Mouse (Mus musculus): ENCODE measurements around the gene Tmem176b. TPM values are rescaled to one million over a fixed set of nuclear protein-coding genes. Genes with fewer than 3 reads are reported as not detected.

Gene Tmem176b
- polyA plus RNA-seq, 1 experiment from 2014 or later, result 224 TPM

DNA sequence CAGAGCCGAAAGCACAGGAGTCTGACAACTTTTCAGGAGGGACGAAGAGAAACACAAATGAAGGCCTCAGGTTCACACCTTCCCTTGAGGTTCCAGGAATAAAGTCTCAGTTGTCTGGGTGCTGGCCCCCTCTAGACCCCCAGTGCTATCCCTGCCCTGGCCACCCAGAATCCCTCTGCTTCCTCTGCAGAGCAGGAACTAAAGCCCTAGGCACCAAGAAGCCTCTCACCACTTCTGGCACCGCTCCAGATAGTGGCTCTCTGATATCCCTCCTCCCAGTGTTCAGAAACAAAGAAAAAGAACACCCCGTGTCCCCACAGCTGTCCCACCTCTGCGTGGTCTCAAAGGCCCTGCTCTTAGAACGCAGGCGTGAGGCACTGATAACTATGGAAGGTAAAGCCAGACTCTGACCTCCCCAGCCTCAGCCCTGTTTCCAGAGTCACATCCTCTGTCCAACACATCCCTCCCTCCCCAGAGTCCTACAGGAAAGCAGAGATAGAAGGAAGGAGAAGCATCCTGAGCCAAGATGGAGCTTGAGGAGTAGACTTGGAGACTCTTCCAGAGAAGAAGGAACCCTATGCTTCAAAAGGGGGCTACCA is 826 bp downstream of the Tmem176b start, which contains the start of gene Tmem176a:
Gene Tmem176a (plus strand): TSS at position 549 of the 599 bp plus-strand sequence.
- Histone ChIP-seq H3K27me3 (no peaks in the 10 kb centered on the region), H3K9me3 (replicated peaks) (no peaks in the 10 kb centered on the region), H3K4me1 (peaks cover 42% of the 10 kb centered on the region), H3K4me2 (replicated peaks) (peak within 1 kb of the TSS; percentile 63), H3K36me3 (peaks cover 40% of the 10 kb centered on the region; the same call in 1 of the 2 replicates), H3K9ac (peak within 1 kb of the TSS; percentile 37), H3K27ac (replicated peaks) (peak within 1 kb of the TSS; percentile 85), H3K4me3 (replicated peaks) (peak within 1 kb of the TSS; percentile 52)
- ATAC-seq (ENCODE audit: insufficient number of reproducible peaks, low FRiP score, low TSS enrichment, low read depth), result peak; percentile 7; the same call in 1 of the 2 replicates
- WGBS, result 15% methylated on average over 7 of the region's 7 CpGs

DNA sequence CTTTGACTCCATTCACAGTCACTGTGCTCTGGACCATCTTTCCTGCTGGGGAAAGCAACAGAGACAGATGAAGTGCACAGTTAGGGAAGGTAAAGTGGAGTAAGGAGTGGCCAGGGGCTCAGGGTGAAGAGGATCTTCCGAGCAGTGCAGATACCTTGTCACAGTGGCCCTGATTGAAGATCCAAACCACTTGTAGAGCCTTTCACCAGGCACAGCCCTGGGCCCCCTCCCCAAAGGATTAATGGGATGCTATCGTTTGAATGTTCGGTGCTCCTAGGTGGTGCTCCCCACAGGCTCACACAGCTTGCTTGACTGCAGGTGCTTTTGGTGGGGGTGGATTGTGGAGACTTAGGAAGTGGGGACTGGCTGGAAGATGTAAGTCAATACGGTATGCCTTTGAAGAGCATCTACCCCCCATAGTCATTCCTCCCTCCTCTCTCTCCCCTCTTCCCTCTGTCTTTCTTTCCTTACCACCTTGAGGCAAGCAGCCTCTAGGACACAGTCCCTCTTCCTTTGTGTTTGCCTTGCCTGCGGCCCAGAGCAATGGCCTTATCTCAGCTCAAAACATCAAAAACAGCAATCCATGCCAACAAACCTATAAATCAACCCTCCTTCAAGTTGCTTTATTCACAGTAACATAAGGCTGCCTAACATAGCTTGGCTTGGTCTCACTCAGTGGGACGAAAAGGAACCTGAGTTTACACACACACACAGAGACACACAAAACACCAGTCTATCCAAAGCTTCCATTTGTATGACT is 2.8 kb downstream of the Tmem176b start:
- no peak for ATAC-seq (ENCODE audit: insufficient number of reproducible peaks, low FRiP score, low TSS enrichment, low read depth)
- H3K36me3 ChIP-seq, result peaks cover 43% of the 10 kb centered on the region

DNA sequence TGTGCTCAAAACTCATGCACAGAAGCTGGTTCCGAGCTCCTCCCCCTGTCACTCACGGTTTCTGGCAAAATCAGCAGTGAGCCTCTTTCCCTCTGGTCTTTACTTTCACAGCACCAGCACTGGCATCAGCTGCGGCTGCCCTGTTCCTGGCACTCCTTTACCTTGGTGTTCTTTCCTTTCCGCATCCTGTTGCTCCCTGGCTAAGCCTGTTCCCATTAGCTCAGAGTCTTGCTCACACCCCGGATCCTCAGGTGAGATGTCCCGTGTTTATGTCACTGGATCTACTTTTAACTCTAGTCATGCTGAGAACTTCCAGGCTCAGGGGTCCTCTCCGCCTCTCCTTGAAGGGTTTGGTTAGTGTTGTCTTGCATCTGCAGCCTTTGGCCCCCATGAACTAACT is 3.8 kb downstream of the Tmem176b start:
- Histone ChIP-seq H3K27me3 (no peaks in the 10 kb centered on the region), H3K9ac (no peak overlapping the region), H3K4me1 (peaks cover 39% of the 10 kb centered on the region), H3K27ac (replicated peaks) (no peak overlapping the region), H3K4me2 (replicated peaks) (no peak overlapping the region), H3K36me3 (peaks cover 51% of the 10 kb centered on the region), H3K9me3 (replicated peaks) (no peaks in the 10 kb centered on the region), H3K4me3 (replicated peaks) (no peak overlapping the region)
- WGBS, result 78% methylated on average over 7 of the region's 7 CpGs
- ATAC-seq (ENCODE audit: insufficient number of reproducible peaks, low FRiP score, low TSS enrichment, low read depth), result no peak

More for the DNA sequence above, 2.8 kb downstream of the Tmem176b start:
- Histone ChIP-seq H3K4me3 (replicated peaks) (no peak overlapping the region), H3K4me1 (peaks cover 42% of the 10 kb centered on the region), H3K9me3 (replicated peaks) (no peaks in the 10 kb centered on the region), H3K9ac (no peak overlapping the region), H3K4me2 (replicated peaks) (0 out of 2 replicates have a peak overlapping the region, but pooled peaks have one; percentile 1), H3K27me3 (no peaks in the 10 kb centered on the region), H3K27ac (replicated peaks) (no peak overlapping the region)
- 72% methylated on average over 6 of the region's 6 CpGs for WGBS

DNA sequence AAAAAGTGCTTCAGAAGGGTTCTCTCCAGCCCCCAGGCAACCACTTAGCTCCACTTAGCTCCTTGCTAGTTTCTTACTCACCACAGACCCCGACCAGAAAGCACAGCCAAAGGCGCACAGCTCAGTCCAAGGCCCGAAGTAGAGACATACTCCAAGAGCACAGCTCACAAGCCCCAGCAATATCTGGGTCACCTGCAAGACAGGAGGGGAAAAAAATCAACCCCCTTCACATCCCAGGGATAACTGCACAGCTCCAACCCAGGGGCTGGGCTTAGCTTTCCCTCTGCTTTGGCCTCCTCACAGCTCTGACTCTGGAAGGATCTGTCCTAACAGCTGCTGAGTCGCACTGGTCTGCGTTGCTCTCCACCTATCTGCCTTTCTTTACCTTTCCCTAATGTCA is 5.2 kb downstream of the Tmem176b start:
- Histone ChIP-seq H3K4me3 (replicated peaks) (no peak overlapping the region), H3K4me1 (peaks cover 25% of the 10 kb centered on the region), H3K27ac (replicated peaks) (no peak overlapping the region), H3K36me3 (peaks cover 56% of the 10 kb centered on the region), H3K9ac (no peak overlapping the region), H3K27me3 (no peaks in the 10 kb centered on the region), H3K9me3 (replicated peaks) (no peaks in the 10 kb centered on the region), H3K4me2 (replicated peaks) (no peak overlapping the region)
- whole genome bisulfite sequencing, result 81% methylated on average over 5 of the region's 5 CpGs
- no peak for ATAC-seq (ENCODE audit: insufficient number of reproducible peaks, low FRiP score, low TSS enrichment, low read depth)

DNA sequence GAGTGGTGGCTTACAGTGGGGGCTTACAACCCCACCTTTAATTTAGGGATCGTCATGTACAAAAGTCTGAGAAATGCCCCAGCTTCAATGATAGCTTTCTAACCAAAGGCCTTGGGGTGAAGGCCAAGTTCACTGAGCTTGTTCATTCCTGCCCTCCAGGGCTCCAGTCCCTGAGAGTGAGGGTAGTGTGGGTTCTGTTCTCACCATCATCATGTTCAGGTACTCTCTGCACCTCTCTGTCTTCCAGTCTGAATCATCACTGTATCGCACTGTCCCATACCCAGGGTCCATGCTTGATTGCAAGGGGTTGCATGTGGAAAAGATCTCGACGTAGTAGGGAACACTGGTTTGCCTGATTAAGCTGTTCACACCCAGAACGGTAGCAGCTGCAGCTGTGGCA is 6.1 kb downstream of the Tmem176b start:
- Histone ChIP-seq H3K27ac (replicated peaks) (no peak overlapping the region), H3K4me2 (replicated peaks) (no peak overlapping the region), H3K4me3 (replicated peaks) (no peak overlapping the region), H3K36me3 (peaks cover 56% of the 10 kb centered on the region), H3K4me1 (peaks cover 18% of the 10 kb centered on the region), H3K27me3 (no peaks in the 10 kb centered on the region), H3K9ac (no peak overlapping the region), H3K9me3 (replicated peaks) (no peaks in the 10 kb centered on the region)
- no peak for ATAC-seq (ENCODE audit: insufficient number of reproducible peaks, low FRiP score, low TSS enrichment, low read depth)
- 85% methylated on average over 5 of the region's 5 CpGs for WGBS

DNA sequence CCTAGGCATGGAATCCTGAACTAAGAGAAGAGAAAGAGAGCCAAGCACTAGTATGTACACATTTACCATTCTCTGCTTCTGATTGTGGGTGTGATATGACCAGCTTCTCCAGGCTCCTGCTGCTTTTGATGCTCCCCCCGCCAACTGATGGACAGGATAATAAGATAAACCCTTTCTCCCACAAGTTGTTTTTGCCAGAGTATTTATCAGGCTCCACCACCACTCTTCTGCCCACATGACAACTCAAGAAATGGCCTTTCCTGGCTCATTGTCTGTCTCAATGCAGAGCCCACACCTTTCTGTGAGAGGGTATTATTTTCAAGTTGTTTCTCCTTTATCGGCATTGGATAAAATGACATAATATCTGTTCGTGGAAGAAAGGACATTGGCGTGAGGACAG is 7.8 kb downstream of the Tmem176b start:
- Histone ChIP-seq H3K9me3 (replicated peaks) (no peaks in the 10 kb centered on the region), H3K27me3 (no peaks in the 10 kb centered on the region), H3K4me1 (0 out of 2 replicates have a peak, but pooled peaks cover 9% of the 10 kb centered on the region), H3K4me2 (replicated peaks) (no peak overlapping the region), H3K4me3 (replicated peaks) (no peak overlapping the region), H3K9ac (no peak overlapping the region), H3K36me3 (peaks cover 56% of the 10 kb centered on the region), H3K27ac (replicated peaks) (no peak overlapping the region)
- ATAC-seq (ENCODE audit: insufficient number of reproducible peaks, low FRiP score, low TSS enrichment, low read depth), result no peak
- WGBS, result 95% methylated on average over 4 of the region's 4 CpGs

DNA sequence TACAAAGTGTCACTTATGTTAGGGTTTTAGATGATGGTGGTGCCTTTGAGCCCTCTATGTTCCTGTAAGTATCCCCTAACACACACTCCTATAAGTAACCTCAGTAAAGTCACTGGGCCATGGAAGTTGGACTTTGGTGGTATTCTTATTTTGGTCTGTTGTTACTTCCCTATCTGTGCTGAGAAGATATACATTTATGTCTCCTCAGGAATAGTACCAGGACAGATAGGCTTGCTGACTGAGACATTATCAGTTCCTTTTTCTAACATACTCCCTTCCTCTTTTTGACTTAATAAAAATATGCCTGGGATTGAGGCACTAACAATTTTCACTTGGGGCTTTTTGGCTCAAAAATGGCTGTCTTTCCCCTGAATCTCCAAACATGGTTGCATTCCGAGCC is 8.9 kb downstream of the Tmem176b start:
- WGBS, result 95% methylated on average over 1 of the region's 1 CpGs
- Histone ChIP-seq H3K4me1 (0 out of 2 replicates have a peak, but pooled peaks cover 8% of the 10 kb centered on the region), H3K4me3 (replicated peaks) (no peak overlapping the region), H3K4me2 (replicated peaks) (no peak overlapping the region), H3K9ac (no peak overlapping the region), H3K27me3 (no peaks in the 10 kb centered on the region), H3K27ac (replicated peaks) (no peak overlapping the region), H3K36me3 (peaks cover 51% of the 10 kb centered on the region), H3K9me3 (replicated peaks) (no peaks in the 10 kb centered on the region)
- no peak for ATAC-seq (ENCODE audit: insufficient number of reproducible peaks, low FRiP score, low TSS enrichment, low read depth)

DNA sequence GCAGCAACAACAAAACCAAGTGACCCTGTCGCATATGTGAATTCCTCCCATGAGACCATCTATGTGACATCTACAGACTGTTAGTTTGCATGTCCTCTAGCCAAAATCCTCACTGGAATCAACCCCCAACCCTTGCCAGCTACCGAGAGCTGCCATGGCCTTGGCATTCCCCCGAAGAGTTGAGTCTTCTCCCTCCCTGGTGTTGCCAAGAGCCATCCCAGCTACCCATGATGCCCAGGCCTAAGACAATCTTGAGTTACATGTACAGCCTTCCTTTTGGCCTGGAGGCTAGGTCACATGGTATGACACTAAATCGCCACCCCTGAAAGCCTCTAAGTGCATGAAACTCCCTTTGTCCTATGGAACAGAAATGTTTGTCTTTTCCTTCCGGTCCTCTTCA is 10.2 kb downstream of the Tmem176b start:
- H3K27ac ChIP-seq (replicated peaks), result no peak overlapping the region; the same call in 1 of the 2 replicates
- no peak overlapping the region for H3K4me3 ChIP-seq (replicated peaks)
- H3K9ac ChIP-seq, result no peak overlapping the region
- no peak overlapping the region for H3K4me2 ChIP-seq (replicated peaks)
- H3K36me3 ChIP-seq, result peaks cover 41% of the 10 kb centered on the region
- no peaks in the 10 kb centered on the region for H3K27me3 ChIP-seq
- no peak for ATAC-seq (ENCODE audit: insufficient number of reproducible peaks, low FRiP score, low TSS enrichment, low read depth)
- WGBS, result 86% methylated on average over 5 of the region's 5 CpGs
- no peaks in the 10 kb centered on the region for H3K9me3 ChIP-seq (replicated peaks)
- 0 out of 2 replicates have a peak, but pooled peaks cover 8% of the 10 kb centered on the region for H3K4me1 ChIP-seq

DNA sequence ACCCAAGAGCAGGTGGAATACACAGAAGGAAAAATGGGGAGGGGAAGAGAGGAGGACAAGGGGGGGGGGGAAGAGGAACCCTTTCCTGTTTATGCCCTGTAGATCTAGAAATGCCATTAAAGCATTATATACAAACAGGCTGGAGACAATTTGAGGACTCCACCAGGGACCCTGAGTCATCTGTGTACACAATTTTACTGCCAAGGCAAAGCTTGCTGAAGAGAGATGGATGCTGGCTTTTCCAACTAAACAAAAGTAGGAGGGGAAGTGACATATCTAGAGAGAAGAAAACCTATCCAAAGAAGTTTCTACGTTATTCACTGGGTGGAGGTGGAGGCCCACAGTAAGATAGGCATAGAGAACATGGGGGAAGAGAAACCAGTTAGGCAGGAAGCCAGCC is 11.1 kb downstream of the Tmem176b start:
- Histone ChIP-seq H3K4me2 (replicated peaks) (no peak overlapping the region), H3K27ac (replicated peaks) (peak overlapping the region; percentile 44; the same call in 1 of the 2 replicates), H3K4me3 (replicated peaks) (no peak overlapping the region), H3K36me3 (peaks cover 32% of the 10 kb centered on the region), H3K9me3 (replicated peaks) (no peaks in the 10 kb centered on the region), H3K9ac (no peak overlapping the region), H3K27me3 (no peaks in the 10 kb centered on the region), H3K4me1 (0 out of 2 replicates have a peak, but pooled peaks cover 8% of the 10 kb centered on the region)
- WGBS, result 36% methylated on average over 1 of the region's 1 CpGs
- no peak for ATAC-seq (ENCODE audit: insufficient number of reproducible peaks, low FRiP score, low TSS enrichment, low read depth)

DNA sequence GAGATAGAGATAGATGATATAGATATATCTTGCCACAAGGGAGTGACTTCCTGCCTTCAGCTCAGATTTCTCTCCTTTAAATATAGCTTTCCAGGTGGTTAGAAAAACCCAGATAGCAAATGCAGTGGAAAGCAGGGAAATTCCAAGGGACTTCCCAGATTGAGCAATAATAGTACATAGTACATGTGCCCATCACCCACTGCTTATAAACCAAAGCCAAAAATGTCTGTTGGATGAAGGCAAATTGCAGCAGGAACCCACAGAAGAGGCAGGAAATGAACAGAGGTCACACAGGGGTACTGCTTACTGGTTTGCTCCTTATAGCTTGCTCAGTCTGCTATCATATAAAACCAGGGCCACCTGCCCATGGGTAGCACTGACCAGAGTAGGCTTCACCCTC is 11.6 kb downstream of the Tmem176b start:
- no peak for ATAC-seq (ENCODE audit: insufficient number of reproducible peaks, low FRiP score, low TSS enrichment, low read depth)
- Histone ChIP-seq H3K36me3 (peaks cover 26% of the 10 kb centered on the region), H3K9me3 (replicated peaks) (no peaks in the 10 kb centered on the region), H3K4me2 (replicated peaks) (no peak overlapping the region), H3K4me3 (replicated peaks) (no peak overlapping the region), H3K4me1 (0 out of 2 replicates have a peak, but pooled peaks cover 8% of the 10 kb centered on the region), H3K9ac (no peak overlapping the region), H3K27me3 (no peaks in the 10 kb centered on the region), H3K27ac (replicated peaks) (no peak overlapping the region)

DNA sequence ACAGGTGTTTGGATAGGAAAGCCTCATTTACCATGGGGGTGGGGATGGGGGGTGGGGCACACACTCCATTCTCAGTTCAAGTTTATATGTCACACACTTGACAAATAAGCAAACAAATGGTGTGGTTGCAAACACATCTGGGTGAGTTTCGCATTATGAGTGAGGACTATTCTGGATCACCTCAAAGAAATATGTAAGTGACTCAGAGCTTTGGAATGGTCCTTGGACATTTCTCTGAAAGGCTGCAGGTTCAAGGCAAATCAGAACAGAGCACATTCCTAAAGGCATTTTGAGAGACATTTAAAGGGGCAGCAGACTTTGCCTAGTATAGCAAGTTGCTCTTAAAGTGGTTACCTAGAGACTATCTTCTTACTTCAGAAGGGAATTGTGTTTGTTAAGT is 12.3 kb downstream of the Tmem176b start:
- Histone ChIP-seq H3K9ac (no peak overlapping the region), H3K4me1 (0 out of 2 replicates have a peak, but pooled peaks cover 8% of the 10 kb centered on the region), H3K4me3 (replicated peaks) (no peak overlapping the region), H3K36me3 (peaks cover 19% of the 10 kb centered on the region), H3K9me3 (replicated peaks) (no peaks in the 10 kb centered on the region), H3K27ac (replicated peaks) (no peak overlapping the region), H3K27me3 (no peaks in the 10 kb centered on the region), H3K4me2 (replicated peaks) (no peak overlapping the region)
- no peak for ATAC-seq (ENCODE audit: insufficient number of reproducible peaks, low FRiP score, low TSS enrichment, low read depth)
- WGBS, result 59% methylated on average over 1 of the region's 1 CpGs
